Mouse (Mus musculus) brain, embryonic 18.5 days (tissue): ENCODE data around the gene Spint1.

ENCODE experiments used
- DNase-seq: peaks from one replicate; pipeline ENCODE4 v3.0.0-alpha.2; 2012; ENCODE audit warnings: low read depth, low spot score

The Spint1 gene

DNA sequence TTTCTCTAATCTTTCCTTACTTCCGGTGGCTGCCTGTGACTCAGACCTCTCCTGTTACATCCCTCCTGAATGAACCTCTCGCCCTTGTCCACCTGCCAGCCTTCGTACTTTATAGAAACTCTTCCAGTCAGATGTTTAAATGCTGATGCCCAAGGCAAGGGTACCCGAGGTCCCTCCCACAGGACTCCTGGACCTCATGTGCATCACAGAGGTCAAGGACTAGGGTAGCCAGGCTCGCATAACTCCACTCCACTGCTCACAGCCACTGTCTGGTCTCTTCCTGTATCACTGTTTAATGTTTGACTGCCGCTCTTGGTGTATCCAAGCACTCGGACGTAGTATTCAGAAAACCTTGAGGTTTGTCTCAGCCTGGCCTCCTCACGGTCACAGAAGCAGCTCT, 5.4 kb downstream of the Spint1 start:
- DNase-seq: no peak

- DNase-seq: no peak
Observed at GRCm38 (mm10) chr2:119245246-119245645, 8.1 kb downstream of the Spint1 start.

- no peak for DNase-seq
Observed at GRCm38 (mm10) chr2:119247904-119248303, 10.7 kb downstream of the Spint1 start.

DNA sequence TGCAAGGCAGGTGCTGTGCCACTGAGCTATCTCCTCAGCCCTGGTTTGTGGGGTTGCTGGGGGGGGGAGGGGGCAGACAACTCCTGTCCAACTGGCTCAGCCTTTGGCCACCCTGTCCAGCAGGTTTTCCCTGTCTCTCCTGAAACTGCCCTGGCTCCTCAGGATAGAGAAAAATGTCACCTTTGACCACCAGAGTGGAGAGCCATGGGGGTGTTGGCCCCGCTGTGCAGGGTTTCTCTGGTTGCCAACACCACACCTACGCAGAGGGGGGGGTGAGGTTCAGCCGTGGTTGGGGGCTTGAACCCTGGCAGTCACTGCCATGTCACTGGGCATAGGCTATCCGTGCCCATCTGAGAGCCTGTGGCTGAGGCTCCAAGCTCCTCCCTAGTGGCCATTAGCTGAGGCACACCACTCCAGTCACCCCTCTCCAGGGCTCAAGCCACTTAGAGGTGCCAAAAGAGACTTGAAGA, 12.5 kb downstream of the Spint1 start:
- DNase-seq: no peak

GRCm38 (mm10) chr2:119250377-119250776, 13.2 kb downstream of the Spint1 start:
- no peak for DNase-seq

GRCm38 (mm10) chr2:119250826-119251478, 13.8 kb downstream of the Spint1 start:
- DNase-seq: no peak

GRCm38 (mm10) chr2:119254976-119255375, 17.8 kb downstream of the Spint1 start:
- DNase-seq: no peak

DNA sequence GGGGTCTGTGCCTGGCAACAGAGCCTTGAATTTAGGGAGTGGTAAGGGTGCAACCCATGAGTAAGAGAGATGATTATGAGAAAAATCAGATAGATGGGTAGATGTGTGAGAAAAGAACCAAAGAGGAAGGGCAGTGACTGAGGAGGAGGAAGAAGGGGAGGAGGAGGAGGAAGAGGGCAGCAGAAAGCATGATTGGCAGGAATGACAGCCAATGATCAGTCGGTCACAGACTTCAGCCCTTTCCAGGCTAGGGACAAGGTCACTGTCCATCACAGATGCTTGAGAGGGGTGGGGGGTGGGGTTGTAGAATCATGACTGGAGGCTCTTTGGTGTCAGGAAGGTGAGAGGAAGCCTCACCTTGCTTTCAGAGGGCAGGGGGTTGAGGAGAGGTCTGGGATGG, 23.4 kb downstream of the Spint1 start:
- DNase-seq: no peak

DNA sequence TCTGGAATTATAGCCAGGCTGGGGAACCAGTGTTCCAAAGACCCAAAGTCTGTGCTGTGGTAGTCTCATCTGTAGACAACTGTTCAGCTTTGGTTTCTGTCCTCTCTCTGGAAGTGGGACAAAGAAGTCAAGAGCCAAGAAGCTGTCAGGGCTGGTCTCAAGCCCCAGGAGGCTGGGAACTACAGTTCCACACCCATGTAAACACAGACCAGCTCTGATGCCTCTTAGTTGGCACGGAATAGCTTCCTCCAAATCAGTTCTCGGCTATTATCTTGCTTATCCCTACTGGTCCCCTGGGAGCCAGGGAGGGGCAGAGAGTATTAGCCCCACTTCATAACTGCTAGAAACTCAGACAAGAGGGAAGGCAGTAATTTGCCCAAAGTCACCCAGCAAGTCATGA, 24.2 kb downstream of the Spint1 start:
- DNase-seq: no peak

DNA sequence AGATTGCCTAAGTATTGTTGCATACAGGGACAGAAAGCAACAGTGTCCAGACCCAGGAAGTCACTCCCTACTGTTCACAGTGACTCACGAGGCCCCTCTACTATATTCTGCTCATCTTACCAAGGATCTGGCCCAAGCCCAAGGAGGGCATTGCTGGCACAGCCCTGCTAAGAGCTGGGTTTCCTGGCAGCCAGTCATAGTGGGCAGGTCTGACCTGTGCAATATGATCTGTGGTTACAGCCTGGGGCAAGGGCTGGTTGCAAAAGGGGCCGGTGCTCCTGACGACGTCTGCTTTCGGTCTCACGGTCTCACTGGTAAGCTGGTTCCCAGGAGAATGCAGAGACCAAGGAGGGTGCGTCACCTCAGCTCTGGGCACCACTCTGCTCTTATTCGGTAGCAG, 25.8 kb downstream of the Spint1 start:
- no peak for DNase-seq

DNA sequence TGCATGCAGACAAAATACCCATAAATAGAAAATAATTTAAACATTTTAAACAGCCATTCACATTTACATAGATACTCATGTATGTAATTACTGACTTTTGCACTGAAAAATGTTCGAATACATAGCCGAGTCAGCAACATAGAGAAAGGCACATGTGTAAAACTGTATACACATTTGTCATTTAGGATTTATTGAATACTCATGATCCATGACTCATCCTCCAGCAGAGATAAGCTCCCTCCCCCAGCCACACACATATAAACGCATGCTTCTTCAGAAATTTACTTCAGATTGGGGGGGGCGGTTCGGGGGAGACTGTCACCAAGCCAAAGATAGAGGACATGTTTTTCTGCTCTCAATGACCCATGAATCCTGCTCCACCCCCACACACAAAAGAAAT, 26.7 kb downstream of the Spint1 start:
- DNase-seq: no peak

DNA sequence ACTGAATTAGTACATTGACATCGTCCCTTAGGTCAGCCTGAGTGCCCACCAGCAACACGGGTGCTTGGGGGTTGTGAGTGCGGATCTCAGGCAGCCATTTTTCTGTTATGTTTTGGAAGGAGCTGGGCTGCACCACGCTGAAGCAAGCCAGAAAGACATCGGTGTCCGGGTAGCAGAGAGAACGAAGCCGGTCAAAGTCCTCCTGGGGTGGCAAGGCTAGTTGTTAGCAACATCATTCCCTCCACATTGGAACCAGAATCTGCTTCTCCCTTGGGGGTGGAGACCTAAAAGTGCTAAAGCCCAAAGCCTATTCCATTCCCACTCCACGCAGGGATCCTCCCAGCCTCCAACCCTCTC, 33.1 kb downstream of the Spint1 start:
- DNase-seq: no peak

DNA sequence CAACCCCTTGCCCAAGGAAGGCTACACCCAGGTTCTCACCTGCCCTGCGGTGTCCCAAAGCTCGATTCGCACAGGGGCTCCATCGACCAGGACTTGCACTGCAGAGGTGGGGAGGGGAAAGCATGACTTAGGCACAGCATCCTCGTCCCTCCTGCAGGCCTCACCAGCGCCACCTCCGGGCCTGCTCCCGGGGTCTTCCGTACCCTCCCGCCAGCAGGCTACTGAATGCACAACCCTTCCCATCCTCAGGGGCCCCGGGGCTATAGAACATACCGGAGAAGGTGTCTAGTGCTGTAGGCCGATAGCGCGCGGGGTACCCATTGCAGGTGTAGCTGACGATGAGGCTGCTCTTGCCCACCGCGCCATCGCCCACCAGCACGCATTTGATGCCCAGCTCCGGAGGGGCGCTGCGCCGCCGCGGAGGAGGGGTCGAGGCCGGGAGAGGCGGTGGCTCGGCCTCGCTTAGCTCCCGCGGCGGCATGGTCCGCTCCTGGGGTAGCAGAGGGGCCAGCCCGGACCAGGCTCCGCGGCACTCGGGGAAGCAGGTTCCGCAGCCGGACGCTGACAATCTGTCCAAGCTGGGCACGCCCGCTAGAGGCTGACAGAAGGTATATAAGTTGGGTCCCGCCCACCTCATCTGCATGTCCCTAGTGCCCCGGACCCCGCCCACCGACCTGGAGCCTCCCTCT, 33.6 kb downstream of the Spint1 start, which contains the start of gene Rhov:
Gene Rhov, minus strand, starts transcription at position 630 of the 689 bp plus-strand sequence.
- peak; percentile 60 for DNase-seq

- DNase-seq: no peak
Observed at GRCm38 (mm10) chr2:119274126-119274525, 37.0 kb downstream of the Spint1 start.

DNA sequence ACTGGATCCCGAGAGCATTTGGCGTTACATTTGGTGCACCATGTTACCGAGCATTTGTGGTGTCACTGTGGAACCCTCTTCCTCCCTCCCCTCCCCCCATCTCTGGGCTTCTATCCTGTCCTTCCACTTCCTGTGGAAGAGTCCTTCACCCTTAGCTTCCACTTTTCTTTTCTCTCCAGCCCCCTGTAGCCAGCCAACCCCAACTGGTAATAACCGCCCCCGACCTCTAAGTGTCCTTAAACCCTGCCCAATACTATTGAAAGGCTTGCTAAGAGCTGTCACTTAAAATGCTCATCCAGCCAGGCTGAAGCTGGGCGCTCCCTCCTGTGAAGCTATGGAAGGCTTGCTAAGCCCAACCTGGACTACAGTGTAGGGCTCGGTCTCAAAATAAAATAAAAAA, 39.8 kb downstream of the Spint1 start:
- DNase-seq: no peak

DNA sequence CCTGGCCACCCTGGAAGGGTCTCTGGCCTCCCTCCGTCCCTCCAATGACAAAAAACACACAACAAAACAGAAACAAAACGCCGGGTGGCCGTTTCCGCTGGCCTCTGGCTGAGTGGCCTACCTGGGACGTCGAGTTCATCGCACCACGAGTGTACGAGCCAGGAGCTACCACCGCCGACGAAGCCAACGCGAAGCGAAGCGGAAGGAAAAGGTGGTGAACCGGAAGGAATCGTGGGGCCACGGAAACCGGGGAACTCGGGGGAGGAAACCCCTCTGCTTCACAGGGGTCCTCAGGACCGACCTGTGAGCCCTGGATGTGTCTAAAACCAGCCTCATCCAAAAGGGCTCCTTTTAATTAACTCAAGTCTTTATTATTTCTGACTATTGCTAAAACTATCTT, 40.6 kb downstream of the Spint1 start:
- no peak for DNase-seq

- no peak for DNase-seq
Observed at GRCm38 (mm10) chr2:119281899-119282565, 44.9 kb downstream of the Spint1 start.

GRCm38 (mm10) chr2:119287372-119287771, 50.2 kb downstream of the Spint1 start:
- DNase-seq: no peak

DNA sequence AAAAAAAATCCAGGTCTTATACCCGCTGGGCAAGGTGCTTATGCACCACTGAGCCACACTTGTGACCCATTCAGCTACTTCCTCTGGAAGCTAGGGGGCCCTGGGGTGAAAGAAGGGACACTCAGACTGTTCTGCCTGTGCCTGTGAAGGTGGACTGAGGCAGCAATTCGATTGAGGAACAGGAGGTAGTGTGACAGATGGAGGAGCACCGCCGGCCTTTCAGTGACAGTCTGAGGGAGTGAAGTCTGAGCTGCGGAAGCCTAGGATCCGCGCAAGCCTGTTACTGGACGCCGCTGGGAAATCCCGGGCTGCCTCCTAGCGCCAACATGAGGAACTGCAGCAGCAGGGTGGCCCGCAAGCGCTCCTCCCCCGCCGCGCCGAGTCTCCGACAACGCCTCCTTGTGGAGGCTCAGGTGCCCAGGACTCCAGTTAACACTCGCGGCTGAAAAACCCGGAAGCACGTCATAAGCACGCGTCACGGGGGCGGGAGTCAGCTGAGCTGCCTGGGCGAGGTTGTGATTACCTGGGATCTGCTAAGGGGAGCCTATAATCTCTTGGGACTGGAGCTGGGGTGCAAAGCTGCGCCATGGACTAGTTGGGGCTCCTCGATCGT, 51.2 kb downstream of the Spint1 start, which contains the start of gene Vps18:
Gene Vps18, plus strand, starts transcription at position 471 of the 613 bp plus-strand sequence.
- DNase-seq: peak; percentile 91

DNA sequence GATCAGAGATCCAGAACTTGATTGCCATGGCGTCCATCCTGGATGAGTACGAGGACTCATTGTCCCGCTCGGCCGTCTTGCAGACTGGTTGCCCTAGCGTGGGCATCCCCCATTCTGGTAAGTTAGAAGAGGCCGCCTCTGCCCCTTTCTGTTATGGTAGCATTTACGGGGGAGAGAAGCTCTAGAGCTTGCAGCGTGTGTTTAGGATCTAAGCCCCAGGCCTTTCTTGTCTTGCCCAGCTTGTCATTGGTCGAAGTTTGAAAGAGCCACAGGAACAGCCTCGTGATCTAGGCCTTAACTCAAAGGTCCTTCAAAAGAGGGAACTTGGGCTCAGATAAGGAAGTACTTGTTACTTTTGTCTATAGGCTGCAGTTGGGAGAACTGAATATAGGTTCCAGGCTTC, 51.9 kb downstream of the Spint1 start:
- DNase-seq: no peak

DNA sequence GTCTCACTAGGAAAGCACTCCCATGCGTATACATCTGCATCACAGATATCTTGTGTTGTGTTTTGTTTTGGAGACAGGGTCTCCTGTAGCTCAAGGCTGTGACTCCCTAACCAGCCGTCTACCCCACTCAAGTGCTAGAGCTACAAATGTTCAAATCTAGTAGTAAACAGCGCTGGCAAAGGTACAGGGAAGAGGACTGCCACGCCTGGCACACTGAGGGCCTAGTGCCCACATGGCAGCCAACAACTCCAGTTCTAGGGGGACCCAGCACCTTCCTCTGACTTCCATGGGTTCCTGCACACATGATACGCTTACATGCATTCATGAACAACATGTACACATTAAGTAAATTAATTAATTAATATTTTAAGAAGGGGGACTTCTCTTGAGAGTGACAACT, 55.1 kb downstream of the Spint1 start:
- no peak for DNase-seq

- no peak for DNase-seq
Observed at GRCm38 (mm10) chr2:119292852-119293251, 55.7 kb downstream of the Spint1 start.
